Mouse (Mus musculus): ENCODE data around the gene Zfp629.

GRCm38 (mm10) chr7:127616881-127617280 is 1.3 kb upstream of the Zfp629 start:
- TF ChIP-seq USF1 (IDR thresholded peaks at IDR 0.05; ENCODE audit: low read depth) (no peak), POLR2A (IDR thresholded peaks at IDR 0.05; ENCODE audit: insufficient read length, low read depth) (no peak), TCF3 (IDR thresholded peaks at IDR 0.05; ENCODE audit: insufficient read length, low read depth) (no peak), E2F4 (IDR thresholded peaks at IDR 0.05; ENCODE audit: insufficient read depth) (no peak), TCF12 (IDR thresholded peaks at IDR 0.05; ENCODE audit: insufficient read depth, poor library complexity, severe bottlenecking) (no peak), MYOG (IDR thresholded peaks at IDR 0.05; ENCODE audit: control insufficient read depth in 1 of 3, insufficient read depth in 1 of 3, insufficient read length in 2 of 3, low read depth in 2 of 3) (no peak), POLR2AphosphoS2 (IDR thresholded peaks at IDR 0.05; ENCODE audit: insufficient read length, low read depth) (no peak), MAX (IDR thresholded peaks at IDR 0.05; ENCODE audit: low read depth) (no peak), MYOD1 (IDR thresholded peaks at IDR 0.05; ENCODE audit: control insufficient read depth in 1 of 3, insufficient read length in 2 of 3, low read depth in 2 of 3) (no peak), SRF (IDR thresholded peaks at IDR 0.05; ENCODE audit: control insufficient read depth, insufficient read length, low read depth) (no peak)

All from myocyte (in vitro differentiated cells).